Mouse (Mus musculus) hematopoietic stem cell, adult 5-6 weeks (primary cell): ENCODE results near the gene Bmp10. TPM values are rescaled to one million over a fixed set of nuclear protein-coding genes. Genes with fewer than 3 reads are reported as not detected.
A peak's percentile ranks its signal among the peaks of the same experiment; 100 is the strongest.

Source experiments
- ATAC-seq, 2 experiments: fragments of 125-278 bp in 1 of 2; replicated peaks in 1 of 2; 2 replicates each; pipeline ENCODE4 v1.8.0; 2016 to 2017; ENCODE audit warnings: inconsistent platforms in 2 of 2, mild to moderate bottlenecking in 2 of 2, moderate number of reproducible peaks in 2 of 2, low read depth in 1 of 2, moderate TSS enrichment in 1 of 2; ENCODE audit not compliant: low FRiP score in 2 of 2, poor library complexity in 2 of 2, severe bottlenecking in 2 of 2, insufficient read depth in 1 of 2, low TSS enrichment in 1 of 2
- total RNA-seq: library from RNA; stranded (forward); fragments of 172-1452, 232-1000 nt; gene quantifications from 2 replicates; pipeline ENCODE4 v1.2.3, GENCODE M21; 2017

The Bmp10 gene
- not detected in 2 replicates for total RNA-seq

DNA sequence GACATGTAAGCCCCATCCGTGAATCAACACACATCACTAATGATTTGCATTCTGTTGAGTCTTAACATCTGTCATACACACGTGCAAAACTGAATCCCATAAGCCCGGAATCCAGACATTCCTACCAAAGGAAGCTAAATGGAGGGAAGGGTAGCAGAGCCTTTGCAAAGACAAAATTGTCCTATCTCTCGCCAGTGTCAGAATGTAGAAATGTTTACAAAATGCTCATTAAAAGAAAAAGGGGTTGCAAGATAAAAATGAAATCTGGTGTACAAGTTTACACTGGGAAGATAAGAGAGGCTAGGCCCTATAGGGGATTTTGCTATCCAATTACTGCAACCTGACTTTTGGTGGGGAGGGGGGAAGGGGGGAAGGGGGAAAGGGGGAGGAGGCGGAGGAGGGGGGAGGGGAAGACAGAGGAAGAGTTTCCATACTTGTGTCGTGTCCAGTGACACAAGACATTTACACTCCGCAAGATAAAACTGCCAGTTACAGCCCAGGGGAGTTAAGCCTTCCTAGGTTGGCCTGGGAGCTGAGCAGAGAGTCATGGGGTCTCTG lies at the start of gene Bmp10:
Gene Bmp10 (plus strand): TSS at position 508 of the 558 bp plus-strand sequence.
- ATAC-seq, result no peak

GRCm38 (mm10) chr6:87383926-87384691 lies 44.7 kb upstream of the Bmp10 start:
- ATAC-seq, result peak in 1 of 2 experiments; percentile 69; a peak in 2 of 4 replicates

- no peak for ATAC-seq
These were observed 44.0 kb upstream of the Bmp10 start for GRCm38 (mm10) chr6:87384761-87385160.

DNA sequence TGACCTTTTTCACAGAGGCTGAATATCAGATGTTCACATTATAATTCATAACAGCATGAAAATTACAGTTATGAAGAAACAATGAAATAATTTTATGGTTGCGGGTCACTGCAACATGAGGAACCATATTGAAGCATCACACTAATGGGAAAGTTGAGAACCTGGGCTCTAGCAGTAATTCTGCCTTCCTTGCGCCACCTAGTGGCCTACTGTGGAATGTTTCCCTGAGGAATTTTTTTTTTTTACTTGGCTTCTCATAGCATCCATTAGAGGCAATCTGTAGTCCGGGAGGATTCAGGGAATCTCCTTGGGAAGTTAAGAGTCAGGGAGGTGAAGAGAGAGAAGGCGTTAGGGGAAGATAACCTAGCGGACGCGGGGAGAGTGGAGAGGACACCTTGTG lies 42.6 kb upstream of the Bmp10 start:
- peak; percentile 46 to 52; a peak in 3 of 4 replicates for ATAC-seq

GRCm38 (mm10) chr6:87386681-87387080 lies 42.1 kb upstream of the Bmp10 start:
- ATAC-seq, result no peak

DNA sequence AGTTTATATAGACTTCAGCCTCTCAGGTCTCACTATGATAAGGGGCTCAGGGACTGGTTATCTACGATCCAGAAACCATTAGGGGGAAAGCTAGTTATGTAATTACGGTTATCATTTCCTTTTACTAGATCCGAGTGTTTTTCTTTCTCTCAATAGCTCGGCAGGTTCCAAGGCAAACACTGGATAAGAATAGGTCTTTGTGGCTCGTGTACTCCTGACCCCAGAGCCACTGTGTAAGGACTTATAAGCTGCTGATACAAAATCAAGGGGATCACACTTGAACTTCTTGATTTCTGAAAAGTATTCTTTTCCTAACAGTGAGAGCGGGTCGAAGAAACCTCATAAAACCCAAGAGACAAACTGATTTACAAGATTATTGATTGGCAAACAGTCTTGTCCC lies 39.9 kb upstream of the Bmp10 start, which contains the start of gene Gkn3:
Gene Gkn3 (minus strand): TSS at position 59 of the 400 bp plus-strand sequence.
- no peak for ATAC-seq

GRCm38 (mm10) chr6:87389455-87389989 lies 39.3 kb upstream of the Bmp10 start:
- no peak for ATAC-seq

DNA sequence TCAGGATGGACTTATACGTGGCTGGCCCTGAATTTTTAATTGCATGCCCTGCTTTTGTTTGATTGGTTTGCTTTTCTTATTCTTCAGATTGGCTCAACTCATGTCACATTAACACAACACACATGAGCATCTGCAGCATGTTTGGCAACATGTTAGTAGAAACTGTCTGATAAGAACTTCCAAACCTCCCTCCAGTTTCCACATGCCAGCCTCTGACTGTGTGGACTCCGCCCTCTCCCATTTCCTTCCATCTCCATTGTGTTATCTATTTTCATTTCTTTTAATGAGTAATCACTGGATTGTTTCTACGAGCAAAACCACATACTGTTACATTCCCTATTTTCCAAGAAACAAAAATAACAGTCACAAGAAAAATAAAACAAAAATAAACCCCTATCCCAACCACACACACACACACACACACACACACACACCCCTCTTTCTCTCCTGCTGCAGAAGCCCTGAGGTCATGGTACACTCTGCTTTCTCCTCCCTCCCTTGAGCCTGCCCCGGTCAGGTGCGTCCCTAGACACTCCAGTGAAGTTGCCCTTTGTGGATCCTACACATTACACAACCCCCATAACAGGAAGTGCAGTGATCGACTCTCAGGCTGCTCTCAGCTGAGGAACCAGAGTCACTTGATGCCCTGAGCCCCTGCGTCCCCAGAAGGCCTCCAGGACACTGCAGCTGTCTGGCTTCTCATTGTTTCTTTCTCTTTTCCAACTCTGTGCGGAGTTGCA lies 35.2 kb upstream of the Bmp10 start:
- peak in 1 of 2 experiments; percentile 39; a peak in 1 of 4 replicates for ATAC-seq

- no peak for ATAC-seq
These were observed 34.0 kb upstream of the Bmp10 start for GRCm38 (mm10) chr6:87394783-87395182.

- ATAC-seq, result peak; percentile 63 to 80
These were observed 29.7 kb upstream of the Bmp10 start for GRCm38 (mm10) chr6:87399137-87399536.

GRCm38 (mm10) chr6:87399886-87400566 lies 28.8 kb upstream of the Bmp10 start:
- ATAC-seq, result peak; percentile 80 to 86

DNA sequence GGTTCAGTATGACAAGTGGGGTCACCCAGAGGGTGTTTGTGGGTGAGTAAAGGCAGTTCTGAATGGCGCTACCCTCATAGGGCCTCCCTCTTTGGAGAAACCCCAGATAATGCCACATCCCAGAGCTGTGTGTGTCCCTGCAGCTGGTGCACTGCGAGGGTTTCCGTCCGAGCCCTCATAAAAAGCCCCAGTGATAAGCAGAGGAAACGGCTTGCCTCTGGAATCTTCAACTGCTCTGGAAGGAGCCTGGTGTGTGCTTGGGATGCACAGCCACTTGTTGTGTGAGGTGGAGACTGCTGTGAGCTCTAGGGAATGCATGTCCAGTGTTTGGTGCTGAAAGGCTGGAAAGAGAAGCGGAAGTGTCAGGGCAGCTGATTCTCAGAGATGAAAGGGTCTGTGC lies 27.3 kb upstream of the Bmp10 start:
- ATAC-seq, result no peak

- no peak for ATAC-seq
These were observed 16.8 kb upstream of the Bmp10 start for GRCm38 (mm10) chr6:87412011-87412410.

DNA sequence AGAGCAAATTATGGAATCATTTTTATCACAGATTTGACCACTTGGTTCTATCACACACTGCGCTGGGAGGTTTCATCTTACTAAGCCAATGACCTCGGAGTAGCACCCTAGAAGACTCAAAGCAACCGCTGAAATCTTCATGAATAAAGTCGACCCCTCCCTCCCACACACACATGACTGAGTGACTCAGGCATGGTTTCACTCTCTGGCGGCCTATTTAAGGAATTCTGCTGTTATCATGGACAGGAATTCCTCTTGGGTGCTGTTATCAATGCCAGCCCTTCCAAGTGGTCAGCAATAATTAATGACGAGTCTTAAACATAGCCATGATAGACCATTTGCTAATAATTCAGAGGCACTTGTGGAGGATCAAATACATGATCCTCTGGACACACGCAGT lies 6.5 kb upstream of the Bmp10 start:
- ATAC-seq, result no peak

GRCm38 (mm10) chr6:87424037-87424816 lies 4.6 kb upstream of the Bmp10 start:
- ATAC-seq, result no peak

DNA sequence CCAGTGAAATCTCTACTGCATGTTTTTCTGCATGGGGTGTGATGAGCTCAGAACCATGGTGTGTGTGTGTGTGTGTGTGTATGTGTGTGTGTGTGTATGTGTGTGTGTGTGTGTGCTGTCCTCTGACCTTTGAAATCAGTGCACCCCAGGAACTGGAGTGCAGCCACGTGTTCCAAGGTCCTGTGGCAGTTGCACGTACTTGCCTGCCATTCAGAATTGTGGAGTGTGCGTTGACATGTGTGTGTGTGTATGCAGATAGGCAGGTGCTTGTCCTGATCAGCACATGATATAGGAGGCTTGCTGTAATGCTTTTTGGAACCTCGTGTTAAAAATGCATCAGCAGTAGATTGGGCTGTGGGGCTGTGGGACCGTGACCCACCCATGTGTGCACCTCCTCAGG lies 1.8 kb upstream of the Bmp10 start:
- ATAC-seq, result no peak

- ATAC-seq, result no peak
These were observed 1.2 kb upstream of the Bmp10 start for GRCm38 (mm10) chr6:87427616-87428015.
